Mouse (Mus musculus) frontal cortex, adult (tissue): ENCODE data around the gene Zfp446.

Experiments used
- ATAC-seq: cut with Nextera tagmentation; 2 replicates; pipeline ENCODE4 v1.9.2; 2017; ENCODE audit warnings: mild to moderate bottlenecking, moderate library complexity, mixed read lengths; ENCODE audit not compliant: low TSS enrichment

Zfp446 gene

GRCm38 (mm10) chr7:12986906-12987305 lies 9.3 kb downstream of the Zfp446 start:
- ATAC-seq, result no peak

GRCm38 (mm10) chr7:12987409-12988189 lies 10.0 kb downstream of the Zfp446 start:
- no peak for ATAC-seq

GRCm38 (mm10) chr7:12992222-12992621 lies 14.6 kb downstream of the Zfp446 start:
- ATAC-seq, result no peak

- no peak for ATAC-seq
These were observed 15.5 kb downstream of the Zfp446 start for GRCm38 (mm10) chr7:12993148-12993547.

DNA sequence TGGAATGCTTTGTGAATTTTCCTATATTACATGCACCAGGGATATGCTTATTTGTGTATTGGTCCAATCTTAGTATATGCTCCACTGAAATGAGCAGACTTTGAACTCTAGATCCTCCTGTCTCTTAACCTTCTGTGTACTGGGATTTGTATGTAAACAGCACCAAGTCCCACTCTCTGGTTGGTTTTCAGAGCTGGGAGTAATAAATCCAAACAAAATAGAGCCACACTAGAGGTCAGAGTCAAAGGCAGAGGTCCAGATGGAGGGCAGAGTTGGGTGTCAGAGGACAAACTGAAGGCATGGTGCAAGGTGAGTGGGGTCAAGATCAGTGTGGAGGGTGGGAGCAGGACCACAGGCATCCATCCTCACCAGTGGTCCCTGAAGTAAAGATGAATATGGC lies 18.2 kb downstream of the Zfp446 start:
- ATAC-seq, result no peak

- ATAC-seq, result no peak
These were observed 19.6 kb downstream of the Zfp446 start for GRCm38 (mm10) chr7:12997230-12997629.

DNA sequence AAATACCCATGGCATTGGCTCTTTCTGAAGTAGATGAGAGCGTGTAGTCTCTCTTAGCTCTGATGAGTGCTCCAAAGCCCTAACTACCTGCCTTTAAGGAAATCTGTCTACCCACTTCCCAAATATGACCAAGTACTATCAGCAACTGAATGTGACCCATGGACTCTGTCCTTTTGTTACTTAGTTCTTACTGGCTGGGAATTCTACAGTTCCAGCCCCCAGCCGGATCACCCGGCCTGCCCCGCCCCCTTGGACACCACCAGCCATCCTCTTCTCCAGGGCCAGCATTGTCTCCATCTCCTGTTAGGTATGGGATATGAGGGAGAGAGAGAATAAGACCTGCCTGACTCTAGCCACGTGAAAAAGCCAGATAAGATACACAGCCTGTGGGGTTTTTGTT lies 20.4 kb downstream of the Zfp446 start, which contains the start of gene Slc27a5:
Gene Slc27a5 (minus strand): TSS at position 140 of the 400 bp plus-strand sequence.
- no peak for ATAC-seq

DNA sequence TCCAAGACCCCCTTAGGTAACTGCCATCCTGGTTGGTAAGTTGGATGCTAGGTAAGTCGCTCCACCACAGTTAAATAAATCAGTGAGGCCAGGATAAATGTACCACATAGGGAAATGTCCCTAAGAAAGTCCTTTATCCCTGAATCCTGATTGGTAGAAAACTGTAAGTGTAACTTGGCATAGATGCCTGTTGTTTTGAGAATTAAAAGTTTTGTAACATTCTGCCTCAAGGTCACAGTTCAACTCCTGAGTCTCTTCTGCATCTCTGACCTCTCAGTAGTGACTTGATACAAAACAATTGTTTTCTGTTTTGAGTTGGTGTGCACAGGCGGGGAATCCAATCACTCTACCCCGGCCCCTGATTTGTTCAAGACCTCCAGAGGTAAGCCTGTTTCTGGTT lies 21.2 kb downstream of the Zfp446 start, which contains the start of gene Trim28:
Gene Trim28 (plus strand): TSS at position 264 of the 400 bp plus-strand sequence.
- ATAC-seq, result no peak

- no peak for ATAC-seq
These were observed 23.9 kb downstream of the Zfp446 start for GRCm38 (mm10) chr7:13001584-13001983.

DNA sequence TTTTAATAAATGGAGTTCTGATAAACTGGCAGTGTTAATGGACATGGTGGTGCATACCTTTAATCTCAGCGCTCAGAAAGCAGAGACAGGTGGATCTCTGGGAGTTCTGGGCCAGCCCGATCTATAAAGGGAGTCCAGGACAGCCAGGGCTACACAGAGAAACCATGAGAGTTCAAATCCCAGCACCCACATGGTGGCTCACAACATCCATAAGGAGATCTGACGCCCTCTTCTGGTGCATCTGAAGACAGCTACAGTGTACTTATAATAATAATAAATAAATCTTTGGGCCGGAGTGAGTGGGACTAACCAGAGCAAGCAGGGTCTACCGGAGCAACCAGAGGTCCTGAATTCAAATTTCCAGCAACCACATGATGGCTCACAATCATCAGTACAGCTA lies 25.7 kb downstream of the Zfp446 start:
- ATAC-seq, result no peak

DNA sequence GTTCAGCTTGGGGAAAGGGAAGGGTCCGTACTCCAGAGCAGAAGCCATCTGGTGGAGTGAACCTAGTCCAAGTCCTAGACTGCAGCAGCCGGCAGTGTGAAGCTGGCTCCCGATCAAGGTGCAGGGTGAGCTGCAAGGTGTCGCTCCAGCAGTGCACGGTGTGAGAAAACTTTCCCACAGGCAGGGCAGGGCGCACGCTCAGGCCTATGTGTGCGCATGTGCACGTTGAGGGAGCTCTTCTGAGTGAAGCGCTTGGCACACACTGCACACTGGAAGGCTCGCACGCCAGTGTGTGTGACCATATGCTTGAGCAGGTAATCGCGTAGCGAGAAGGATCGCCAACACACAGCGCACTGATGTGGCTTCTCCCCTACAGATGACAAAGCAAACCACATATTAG lies 28.4 kb downstream of the Zfp446 start:
- ATAC-seq, result no peak

- no peak for ATAC-seq
These were observed 28.9 kb downstream of the Zfp446 start for GRCm38 (mm10) chr7:13006531-13006930.

- no peak for ATAC-seq
These were observed 29.9 kb downstream of the Zfp446 start for GRCm38 (mm10) chr7:13007341-13008092.

GRCm38 (mm10) chr7:13009143-13010004 lies 31.7 kb downstream of the Zfp446 start:
- ATAC-seq, result peak; percentile 92

DNA sequence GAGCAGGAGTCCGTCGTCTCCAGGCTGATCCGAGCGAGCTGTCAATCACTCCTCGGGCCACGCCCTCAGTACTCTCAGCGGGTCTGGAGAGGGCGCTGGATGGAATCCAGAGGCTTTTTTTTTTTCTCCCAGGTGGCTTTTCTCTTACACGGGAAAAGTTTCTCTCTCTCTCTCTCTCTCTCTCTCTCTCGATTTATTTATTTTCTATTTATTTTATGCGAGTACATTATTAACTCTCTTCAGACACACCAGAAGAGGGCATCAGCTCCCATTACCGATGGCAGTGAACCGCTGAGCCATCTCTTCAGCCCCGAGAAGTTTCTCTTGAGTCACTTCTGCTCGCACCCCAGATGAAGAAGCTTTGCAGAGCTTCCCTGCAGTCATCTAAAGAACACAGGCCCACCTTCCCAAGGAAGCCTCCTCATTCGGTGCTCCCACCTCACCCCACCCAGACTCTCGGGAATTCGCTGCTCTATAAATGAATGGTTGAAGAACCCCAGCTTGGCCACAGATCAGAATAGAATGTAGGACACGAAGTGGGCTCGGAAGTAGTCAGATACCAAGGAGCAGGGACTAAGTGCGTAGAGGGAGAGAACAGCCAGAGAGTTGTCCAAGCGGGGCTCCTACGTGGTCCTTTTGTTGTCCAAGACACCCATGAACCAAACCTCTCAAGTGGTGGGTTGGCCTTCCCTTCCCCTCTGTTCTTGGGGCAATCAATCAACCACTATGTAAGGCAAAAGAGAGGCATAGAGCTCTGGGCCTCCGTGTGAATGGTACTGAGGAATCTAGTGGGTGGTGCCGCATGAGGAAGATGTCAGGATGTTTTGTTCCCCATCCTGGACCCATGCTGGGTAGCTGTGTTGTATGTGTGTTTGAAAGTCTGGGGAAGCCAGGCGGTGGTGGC lies 32.6 kb downstream of the Zfp446 start, which contains the start of gene Zbtb45:
Gene Zbtb45 (minus strand): TSS at position 30 of the 904 bp plus-strand sequence.
- ATAC-seq, result no peak

GRCm38 (mm10) chr7:13013671-13014070 lies 36.0 kb downstream of the Zfp446 start:
- no peak for ATAC-seq

DNA sequence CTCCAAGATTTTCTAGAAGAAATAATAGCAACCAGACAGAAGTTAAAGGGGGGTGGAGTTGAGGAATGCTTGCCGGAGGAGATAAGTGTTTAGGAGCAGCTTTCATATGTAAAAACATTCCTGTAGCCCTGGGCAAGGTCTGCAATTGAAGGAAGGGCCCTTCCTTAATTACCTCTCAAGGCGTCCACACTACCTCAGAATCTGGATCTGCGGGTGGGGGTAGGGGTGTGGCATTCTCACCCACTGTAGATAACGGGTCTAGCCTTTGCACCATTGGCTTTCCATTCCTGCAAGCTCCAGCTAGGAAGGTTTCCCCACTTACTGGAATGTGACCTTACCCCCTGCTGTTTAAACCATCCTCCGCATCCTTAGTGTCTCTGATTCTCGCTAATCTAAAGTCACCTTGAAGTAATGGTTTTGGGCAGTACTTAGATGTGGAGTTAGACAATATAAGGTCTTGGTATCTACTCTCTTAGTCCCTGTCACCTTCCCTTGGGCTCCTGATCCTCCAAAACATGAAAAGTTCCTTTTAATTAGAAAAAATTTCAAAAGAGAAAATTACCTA lies 36.7 kb downstream of the Zfp446 start:
- ATAC-seq, result no peak

DNA sequence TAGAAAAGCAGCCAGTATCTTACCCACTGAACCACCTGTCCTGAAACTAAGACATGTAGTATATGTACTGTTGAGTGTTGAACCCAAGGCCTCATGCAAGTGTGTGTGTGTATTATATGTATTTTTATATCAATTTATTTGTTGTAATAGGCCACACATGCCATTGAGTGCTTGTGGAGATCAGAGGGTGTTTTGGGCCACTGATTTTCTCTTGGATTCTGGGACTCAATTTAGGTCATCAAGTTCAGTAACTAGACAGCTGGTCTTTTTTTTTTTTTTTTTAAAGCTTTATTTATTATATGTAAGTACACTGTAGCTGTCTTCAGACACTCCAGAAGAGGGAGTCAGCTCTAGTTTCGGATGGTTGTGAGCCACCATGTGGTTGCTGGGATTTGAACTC lies 37.6 kb downstream of the Zfp446 start:
- ATAC-seq, result no peak

DNA sequence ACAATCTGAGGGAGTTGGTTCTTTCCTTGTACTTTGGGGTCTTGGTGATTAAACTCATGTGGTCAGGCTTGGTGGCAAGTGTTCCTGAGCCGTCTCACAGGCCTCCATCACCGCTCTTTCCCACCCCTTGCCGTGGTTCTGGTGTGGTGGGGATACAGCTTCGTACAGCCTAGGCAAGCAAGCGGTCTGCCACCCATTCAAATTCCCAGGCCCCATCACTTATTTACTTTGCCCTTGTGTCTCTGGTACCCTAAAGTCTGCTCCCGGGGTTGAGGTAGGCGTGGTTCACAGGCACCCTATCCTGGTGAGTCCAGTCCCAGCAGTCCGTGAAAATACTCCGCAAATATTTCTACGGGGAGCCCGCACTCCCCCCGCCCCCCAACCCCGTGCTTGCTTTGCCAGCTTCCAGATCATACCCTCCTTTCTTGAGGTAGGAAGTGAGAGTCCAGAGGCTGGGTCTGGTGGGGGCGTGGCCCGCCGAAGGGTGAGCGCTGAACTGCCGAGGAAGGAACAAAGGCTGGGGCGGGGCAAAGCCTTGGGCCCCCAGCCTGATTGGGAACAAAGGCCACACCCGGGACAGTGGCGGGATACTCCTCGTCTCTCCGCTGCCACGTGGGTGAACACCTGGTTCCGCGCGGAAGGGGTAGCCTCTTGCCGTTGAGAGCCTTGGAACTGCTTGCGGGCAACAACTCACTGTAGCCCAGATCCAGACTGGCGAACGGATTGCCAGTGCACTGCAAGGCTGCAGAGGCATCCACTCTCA lies 45.3 kb downstream of the Zfp446 start:
- peak; percentile 16; the same call in 1 of the 2 replicates for ATAC-seq
